Mouse (Mus musculus) layer of hippocampus, adult 9-11 months (tissue): ENCODE results near the gene Fermt3.

ENCODE experiments used
- DNase-seq: peaks from one replicate; pipeline ENCODE4 v3.0.0; 2022

Gene Fermt3

DNA sequence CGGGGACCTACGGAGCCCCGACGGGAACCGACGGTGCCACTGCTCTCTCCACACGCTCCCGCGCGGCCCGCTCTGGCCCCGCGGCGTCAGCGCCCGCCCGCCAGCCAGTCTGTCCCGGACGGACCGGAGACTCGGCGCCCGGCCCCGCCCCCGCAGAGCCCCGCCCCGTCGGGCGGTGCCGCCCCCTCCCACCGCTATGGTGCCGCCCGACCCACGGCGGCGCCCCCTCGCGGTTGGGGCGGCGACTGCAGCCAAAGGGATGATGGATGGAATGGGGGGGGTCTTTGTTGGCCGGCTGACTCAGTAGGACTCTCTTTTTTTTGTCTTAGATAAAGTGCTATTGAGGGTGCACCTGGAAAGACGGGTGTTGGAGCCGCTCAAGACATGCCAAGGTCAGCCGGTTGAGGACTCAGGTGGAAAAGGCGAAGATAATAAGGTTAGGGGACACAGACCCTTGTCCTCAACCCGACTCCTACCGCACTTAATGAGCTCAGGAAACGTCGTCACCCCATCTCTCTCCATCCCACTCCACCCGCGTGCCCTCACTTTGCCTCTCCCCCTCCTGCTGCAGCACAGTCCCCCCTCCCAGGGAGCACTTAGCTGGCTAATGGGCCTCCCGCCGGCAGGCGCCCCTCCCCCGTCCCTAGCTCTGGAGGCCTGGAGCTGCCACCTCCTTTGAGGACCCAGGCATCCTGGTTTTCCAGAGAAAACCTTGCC lies 49.4 kb downstream of the Fermt3 start:
- no peak for DNase-seq

DNA sequence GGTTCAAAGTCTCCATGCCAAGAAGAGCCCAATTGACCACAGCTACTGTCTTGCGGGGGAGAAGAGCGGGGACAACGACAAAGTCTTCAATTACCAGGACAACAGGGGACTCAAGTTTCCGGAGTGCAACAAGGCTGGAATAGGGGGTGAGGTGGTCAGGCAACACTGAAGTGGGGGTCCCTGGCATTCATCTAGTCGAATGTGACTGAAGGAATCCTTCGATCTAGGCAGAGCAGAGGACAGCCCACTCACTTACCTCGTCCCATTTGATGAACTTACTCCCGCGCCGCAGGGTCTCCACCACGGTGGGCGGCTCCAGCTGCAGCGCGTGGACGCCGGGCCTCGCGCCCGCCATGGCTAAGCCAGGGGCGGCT lies 50.0 kb downstream of the Fermt3 start:
- DNase-seq, result no peak

DNA sequence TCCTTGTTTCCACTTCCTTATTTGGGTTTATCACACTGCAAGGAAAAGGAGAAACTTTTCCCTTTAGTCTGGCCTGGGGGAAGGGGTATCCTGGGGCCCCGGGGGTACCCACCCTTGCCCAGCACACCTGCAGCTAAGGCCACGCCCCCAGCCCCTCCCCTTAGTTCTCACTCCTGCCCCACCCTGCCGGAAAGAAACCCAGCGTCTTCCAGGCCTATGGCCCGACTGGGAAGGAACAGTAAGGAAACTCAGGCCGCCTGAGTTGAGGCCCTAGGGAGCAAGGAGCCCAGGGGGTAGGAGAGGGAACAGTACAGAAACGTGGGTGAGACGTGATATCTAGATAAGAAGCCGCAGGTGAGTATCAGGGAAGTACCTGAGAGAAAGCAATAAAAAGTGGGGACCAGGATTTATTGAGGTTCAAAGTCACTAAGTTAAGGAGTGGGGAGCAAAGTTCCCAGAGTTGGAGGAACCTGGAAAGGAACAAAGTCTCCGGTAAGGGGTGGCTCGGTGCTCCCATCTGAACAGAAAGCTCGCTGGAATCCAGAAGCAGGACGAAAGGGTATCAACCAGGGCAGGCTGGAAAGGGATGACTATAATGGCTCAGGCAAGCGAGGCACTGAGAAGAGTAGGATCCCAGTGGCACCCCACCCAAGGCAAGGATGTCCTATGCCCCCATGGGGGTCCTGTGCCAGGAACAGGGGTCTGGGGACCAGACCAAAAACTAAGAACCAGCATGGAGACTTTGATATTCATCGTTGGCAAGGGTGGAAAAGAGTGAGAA lies 50.6 kb downstream of the Fermt3 start:
- DNase-seq, result no peak

DNA sequence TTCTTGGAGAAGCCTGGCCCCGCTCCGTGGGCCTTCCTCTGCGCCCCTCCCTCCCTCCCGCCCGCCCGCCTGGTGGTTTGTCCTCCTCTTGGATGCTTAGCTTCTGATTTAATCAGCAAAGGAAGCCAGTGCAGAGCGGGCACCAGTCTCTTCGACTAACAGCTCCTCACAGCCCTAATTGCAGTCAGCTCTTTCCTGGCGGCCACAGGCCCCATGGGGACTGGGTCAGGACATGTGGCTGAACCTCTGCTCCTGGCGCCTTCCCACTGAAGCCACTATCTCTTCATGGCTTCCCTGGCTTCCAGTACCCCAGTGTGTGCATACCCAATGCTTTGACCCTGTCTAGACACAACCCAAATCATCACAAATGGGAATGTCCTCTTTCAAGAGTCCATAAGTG lies 62.8 kb downstream of the Fermt3 start:
- DNase-seq, result no peak

DNA sequence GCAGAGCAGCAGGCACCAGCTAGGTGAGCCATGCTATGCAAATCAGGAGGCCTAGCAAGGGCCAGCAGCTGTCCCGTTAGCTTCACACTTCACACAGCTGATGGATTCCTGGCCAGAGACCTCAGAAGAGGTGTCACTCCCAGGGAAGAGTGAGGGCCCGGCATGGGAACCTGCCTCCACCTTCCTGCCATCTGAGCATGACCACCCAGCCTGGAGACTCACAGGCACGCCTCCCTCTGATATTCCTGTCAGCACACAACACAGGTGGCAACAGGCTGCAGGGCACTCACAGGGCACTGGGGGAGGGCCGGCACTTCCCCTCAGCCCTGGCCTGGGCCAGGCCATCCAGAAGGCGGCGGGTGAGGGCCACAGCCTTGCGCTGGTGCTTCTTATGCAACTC lies 63.8 kb downstream of the Fermt3 start:
- DNase-seq, result no peak

DNA sequence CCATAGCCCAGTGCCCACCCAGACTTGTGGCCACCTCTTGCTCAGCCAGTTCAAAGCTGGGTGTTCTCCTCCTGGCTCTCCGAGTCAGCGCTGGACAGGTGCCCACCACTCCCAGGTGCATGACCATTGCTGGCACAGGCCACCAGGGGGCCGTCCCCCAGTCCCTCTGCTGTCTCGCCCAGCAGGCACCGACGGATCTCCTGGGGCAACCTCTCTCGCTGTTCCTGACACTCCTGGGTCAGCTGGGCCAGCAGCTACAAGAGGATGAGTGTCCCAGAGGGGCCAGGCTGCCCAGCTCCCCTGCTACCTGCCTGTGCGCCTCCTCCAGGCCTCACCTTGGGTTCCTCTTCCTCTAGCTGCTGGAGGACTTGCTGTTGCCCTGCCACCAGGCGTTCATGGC lies 65.2 kb downstream of the Fermt3 start:
- DNase-seq, result no peak

DNA sequence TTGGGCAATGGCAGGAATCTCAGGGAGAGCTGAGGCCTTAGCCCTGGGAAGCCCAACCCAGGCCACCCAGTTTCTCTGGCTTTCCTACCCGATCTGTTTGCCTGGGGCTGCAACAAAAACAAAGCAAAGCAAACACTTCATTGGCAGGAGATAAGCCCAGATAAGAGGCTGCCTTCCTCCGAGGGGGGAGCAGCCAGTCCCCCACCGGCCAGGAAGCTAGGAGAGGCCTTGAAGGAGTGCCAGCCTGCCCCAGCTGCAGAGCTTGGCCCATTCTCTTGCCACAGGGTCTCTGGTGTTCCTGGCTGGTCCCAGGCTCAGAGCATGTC lies 66.6 kb downstream of the Fermt3 start:
- no peak for DNase-seq

DNA sequence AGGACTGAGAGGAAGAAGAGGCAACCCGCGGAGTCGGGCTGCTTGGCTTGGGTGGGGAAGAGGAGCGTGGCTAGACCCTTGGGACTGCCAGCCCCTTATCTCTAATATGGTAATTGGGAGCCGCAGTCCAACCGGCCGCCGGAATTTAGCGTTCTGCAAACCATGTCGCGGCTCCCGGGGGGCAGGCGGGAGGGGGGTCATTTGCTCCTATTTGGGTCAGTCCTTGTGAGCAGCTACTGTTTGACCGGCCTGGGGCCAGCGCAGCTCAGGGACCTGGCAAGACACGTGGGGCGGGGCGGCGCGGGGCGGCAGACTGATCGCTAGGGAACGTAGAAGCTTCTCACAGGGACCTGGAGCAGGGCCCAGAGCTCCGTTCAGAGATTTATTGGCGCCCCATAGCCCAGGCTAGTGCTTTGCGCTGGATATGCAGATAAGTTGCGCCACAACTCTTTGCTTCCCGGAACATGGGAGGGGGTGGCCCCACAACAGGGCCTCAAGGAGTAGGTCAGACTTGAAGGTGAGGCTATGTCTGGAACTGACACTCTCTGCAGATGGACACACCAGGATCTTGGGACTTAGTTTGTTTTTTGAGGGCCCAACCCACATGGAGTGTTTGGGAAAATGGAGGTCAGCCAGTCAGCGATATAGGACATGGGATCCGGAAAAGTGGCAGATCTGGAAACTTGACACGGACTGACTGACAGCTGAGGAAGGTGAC lies 67.1 kb downstream of the Fermt3 start:
- peak; percentile 80 for DNase-seq

DNA sequence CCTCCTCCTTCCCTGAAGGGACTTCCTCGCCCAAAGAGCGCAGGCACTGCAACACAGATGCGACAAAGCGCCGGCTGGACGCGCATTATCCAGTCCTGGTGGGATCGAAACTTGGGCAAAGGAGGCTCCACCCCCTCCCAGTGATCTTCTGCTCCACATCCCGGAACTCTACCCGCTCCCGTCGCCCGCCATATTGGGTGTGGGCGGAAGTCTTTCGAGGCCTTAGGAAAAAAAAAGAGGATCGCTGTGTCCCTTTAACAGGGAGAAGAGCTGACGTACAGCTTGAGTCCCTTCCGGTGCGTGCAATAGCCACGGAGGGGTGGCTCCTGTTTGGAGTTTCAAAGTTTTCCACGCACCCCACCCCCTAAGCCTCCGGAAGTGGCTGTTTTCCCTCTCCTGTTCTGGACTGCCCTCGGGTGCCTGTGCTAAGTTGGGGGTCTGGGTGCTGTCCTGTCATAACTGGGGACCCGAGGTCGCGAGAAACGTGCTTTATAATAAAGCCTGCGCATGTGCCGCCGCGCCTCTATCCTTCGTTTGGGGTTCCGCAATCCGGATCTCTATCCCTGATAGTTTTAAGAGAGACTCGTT lies 67.8 kb downstream of the Fermt3 start:
- DNase-seq, result peak; percentile 96

DNA sequence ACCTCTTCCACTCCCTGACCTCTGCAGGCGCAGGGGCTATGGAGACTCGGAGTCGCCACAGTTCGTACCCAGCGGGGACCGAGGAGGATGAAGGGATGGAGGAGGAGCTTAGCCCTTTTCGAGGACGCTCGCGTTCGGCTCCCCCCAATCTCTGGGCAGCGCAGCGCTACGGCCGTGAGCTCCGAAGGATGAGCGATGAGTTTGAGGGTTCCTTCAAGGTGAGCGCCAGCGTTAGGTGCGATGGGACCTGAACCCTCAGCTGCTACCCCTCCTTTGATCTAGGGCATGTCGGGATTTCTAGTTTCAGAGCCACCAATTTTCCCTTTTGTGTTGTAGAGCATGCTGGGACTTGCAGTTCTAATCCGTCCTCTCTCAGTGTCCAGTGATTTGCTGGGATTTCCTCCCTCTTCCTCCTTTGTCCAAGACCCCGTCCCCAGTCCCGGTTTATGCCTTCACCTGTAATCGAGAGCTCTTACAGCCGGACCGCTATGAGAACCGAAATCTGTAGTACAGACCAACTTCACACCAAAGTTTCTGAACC lies 68.6 kb downstream of the Fermt3 start:
- DNase-seq, result peak; percentile 66

DNA sequence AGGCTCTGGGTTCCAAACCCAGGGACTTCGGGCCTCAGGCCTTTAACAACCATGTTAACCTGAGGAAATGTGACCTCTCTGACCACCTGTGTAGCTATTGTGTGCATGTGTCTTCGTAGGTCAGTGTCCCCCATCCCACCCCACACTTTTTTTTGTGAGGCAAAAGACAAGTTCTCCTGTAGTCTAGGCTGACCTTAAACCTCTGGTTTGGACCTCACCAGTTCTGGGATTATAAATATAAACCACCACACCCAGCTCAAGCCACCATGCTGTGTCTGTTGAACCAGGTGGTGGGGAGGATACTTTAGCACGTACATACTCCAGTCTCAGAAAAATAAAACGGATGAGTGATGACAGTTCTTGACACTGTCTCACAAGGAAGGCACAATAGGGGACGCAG lies 69.3 kb downstream of the Fermt3 start:
- DNase-seq, result no peak

DNA sequence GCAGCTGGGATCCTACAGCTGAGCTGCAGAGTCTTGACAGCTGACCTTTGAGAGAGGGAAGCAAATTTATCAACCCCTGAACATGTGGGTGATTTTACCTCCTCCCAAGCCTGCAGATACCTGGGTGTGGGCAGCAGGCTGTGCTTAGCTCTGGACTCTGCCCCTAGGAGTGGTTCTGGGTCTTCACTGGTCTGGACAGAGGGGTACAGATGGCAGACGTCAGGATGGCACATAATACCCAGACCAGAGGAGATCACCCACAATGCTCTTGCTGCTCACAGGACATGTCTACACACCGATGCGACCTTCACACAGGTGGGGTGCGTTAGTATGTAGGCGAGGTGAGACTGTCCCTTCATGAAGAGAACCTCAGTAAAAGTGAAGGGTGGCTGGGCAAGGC lies 69.7 kb downstream of the Fermt3 start:
- DNase-seq, result no peak
